Mouse (Mus musculus): ENCODE measurements around the gene Cd99l2. TPM values are rescaled to one million over a fixed set of nuclear protein-coding genes. Genes with fewer than 3 reads are reported as not detected.

The Cd99l2 gene
- polyA plus RNA-seq, 2 experiments, result 7.2 TPM

DNA sequence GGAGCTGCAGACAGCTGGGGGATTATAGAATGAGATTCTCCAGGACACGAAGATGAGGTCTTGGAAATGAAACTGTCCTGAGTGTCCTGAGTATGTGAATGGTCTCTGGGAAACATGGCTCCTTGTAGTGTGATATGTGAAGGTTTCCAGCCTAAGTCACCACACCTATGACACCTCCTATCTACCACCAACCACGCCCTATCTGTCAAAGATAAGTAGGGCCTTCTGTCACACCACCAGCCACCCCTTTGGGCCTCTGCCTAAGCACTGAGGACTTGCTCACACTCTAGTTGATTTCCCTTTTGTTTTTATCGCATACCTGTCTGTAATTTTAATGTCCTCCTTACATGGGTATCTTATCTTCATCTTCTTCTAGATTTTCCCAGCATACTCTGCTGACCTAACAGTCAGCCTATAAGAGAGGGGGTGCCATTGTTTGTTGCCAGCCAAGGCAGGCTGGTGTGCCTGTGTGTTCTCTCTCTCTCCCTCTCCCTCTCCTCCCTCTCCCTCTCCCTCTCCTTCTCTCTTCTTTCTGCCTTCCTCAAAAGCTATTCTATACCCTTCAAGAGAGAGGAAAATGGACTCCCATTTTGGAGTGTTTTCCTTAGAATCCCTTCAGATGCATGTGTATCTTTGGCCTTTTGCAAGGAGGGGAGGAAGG, 18.2 kb downstream of the Cd99l2 start:
- Histone ChIP-seq H3K4me3 (ENCODE audit: insufficient read depth in 1 of 2, low read depth in 2 of 2, low read length in 2 of 2) (peak overlapping the region; percentile 14 to 15; a peak in 2 of 4 replicates), H3K4me1 (replicated peaks; ENCODE audit: control insufficient read depth in 2 of 2, insufficient read depth in 2 of 2, low read length in 1 of 2) (peaks cover 24 to 31% of the 10 kb centered on the region in 2 experiments), H3K27me3 (ENCODE audit: control insufficient read depth, insufficient read depth, low read length) (no peaks in the 10 kb centered on the region), H3K9me3 (ENCODE audit: control insufficient read depth, low read length) (no peaks in the 10 kb centered on the region), H3K36me3 (replicated peaks; ENCODE audit: control insufficient read depth, insufficient read depth, low read depth) (no peaks in the 10 kb centered on the region), H3K4me2 (ENCODE audit: low read depth) (peak overlapping the region; percentile 62), H3K27ac (peak overlapping the region; percentile 84), H3K9ac (replicated peaks) (peak overlapping the region; percentile 31)
- TF ChIP-seq EP300 (IDR thresholded peaks at IDR 0.05; ENCODE audit: low read depth) (peak; percentile 77), CTCF (IDR thresholded peaks at IDR 0.05; ENCODE audit: low read depth) (no peak)
- ATAC-seq (ENCODE audit: insufficient read depth) (peak; percentile 99), DNase-seq (ENCODE audit: low read depth in 3 of 3, low spot score in 3 of 3) (peak; percentile 65 to 70 (median 66))
- WGBS (ENCODE audit: insufficient replicate concordance), result 29% methylated on average over 3 of the region's 3 CpGs

DNA sequence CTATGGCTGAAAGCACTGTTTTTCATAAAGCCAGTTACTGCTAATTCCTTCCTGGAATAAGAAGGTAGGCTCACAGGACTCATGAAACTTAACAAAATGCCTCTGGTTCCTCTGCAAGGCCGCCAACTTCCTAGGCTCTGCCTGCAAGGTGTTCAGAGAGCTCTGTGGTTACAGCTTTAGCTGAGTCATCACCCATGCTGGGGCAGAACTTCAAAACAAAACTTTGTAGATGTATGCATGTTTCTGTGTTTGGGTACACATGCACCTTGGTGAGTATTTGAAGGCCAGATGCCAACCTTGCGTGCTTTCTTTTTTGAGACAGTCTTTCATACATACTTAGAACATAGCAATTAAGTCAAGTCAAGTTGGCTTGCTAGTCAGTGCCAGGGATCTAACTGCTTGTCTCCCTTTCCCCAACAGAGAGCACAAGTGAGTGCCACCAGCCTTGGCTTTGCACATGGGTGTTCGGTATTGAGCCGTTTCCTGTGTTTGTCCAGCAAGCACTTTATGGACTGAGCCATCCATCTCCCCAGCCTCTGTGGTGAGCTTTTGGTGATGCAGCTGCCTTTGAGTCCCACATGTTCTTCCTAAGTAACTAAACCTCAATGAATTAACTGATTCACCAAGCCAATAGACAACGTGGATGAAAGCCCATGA, 23.9 kb downstream of the Cd99l2 start:
- peak; percentile 82 for ATAC-seq (ENCODE audit: insufficient read depth)
- Histone ChIP-seq H3K4me1 (replicated peaks; ENCODE audit: control insufficient read depth in 2 of 2, insufficient read depth in 2 of 2, low read length in 1 of 2) (peaks cover 6 to 24% of the 10 kb centered on the region in 2 experiments), H3K36me3 (replicated peaks; ENCODE audit: control insufficient read depth, insufficient read depth, low read depth) (no peaks in the 10 kb centered on the region), H3K9me3 (ENCODE audit: control insufficient read depth, low read length) (no peaks in the 10 kb centered on the region), H3K4me2 (ENCODE audit: low read depth) (no peak overlapping the region), H3K27ac (peak overlapping the region; percentile 56), H3K9ac (replicated peaks) (no peak overlapping the region), H3K4me3 (ENCODE audit: insufficient read depth in 1 of 2, low read depth in 2 of 2, low read length in 2 of 2) (no peak overlapping the region), H3K27me3 (ENCODE audit: control insufficient read depth, insufficient read depth, low read length) (no peaks in the 10 kb centered on the region)
- DNase-seq (ENCODE audit: low read depth in 3 of 3, low spot score in 3 of 3), result peak in 2 of 3 experiments; percentile 22 to 31
- 42% methylated on average over 5 of the region's 5 CpGs for WGBS (ENCODE audit: insufficient replicate concordance)
- peak; percentile 48 for TF ChIP-seq CTCF (IDR thresholded peaks at IDR 0.05; ENCODE audit: low read depth)
- no peak for TF ChIP-seq EP300 (IDR thresholded peaks at IDR 0.05; ENCODE audit: low read depth)

DNA sequence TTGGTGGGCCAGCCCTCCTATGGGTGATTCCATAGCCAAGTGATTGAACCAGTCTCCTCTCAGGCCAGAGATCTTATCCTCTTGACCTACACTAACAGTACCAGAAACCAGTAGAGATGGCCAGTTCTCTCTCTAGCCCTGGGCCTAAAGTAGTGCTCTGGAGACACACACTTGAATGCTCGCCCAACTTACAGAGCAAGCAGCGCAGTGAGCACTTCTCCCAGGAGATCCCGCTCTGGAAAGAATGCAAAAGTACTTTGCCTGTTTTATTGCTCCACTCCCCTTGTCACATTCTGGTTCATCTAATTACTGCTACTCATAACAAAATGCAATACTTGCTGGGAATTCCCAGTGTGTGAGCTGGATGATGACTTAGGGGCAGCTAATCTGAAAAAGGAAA, 25.2 kb downstream of the Cd99l2 start:
- no peak for TF ChIP-seq EP300 (IDR thresholded peaks at IDR 0.05; ENCODE audit: low read depth)
- no peak for TF ChIP-seq CTCF (IDR thresholded peaks at IDR 0.05; ENCODE audit: low read depth)
- no peak overlapping the region for H3K9ac ChIP-seq (replicated peaks)
- no peaks in the 10 kb centered on the region for H3K27me3 ChIP-seq (ENCODE audit: control insufficient read depth, insufficient read depth, low read length)
- no peaks in the 10 kb centered on the region for H3K36me3 ChIP-seq (replicated peaks; ENCODE audit: control insufficient read depth, insufficient read depth, low read depth)
- no peaks in the 10 kb centered on the region for H3K9me3 ChIP-seq (ENCODE audit: control insufficient read depth, low read length)
- ATAC-seq (ENCODE audit: insufficient read depth) (no peak), DNase-seq (ENCODE audit: low read depth in 3 of 3, low spot score in 3 of 3) (no peak)
- peaks cover 2 to 15% of the 10 kb centered on the region in 2 experiments for H3K4me1 ChIP-seq (replicated peaks; ENCODE audit: control insufficient read depth in 2 of 2, insufficient read depth in 2 of 2, low read length in 1 of 2)
- no peak overlapping the region for H3K27ac ChIP-seq
- no peak overlapping the region for H3K4me3 ChIP-seq (ENCODE audit: insufficient read depth in 1 of 2, low read depth in 2 of 2, low read length in 2 of 2)
- no peak overlapping the region for H3K4me2 ChIP-seq (ENCODE audit: low read depth)
- 82% methylated on average over 3 of the region's 3 CpGs for WGBS (ENCODE audit: insufficient replicate concordance)

GRCm38 (mm10) chrX:71465417-71465816, 27.2 kb downstream of the Cd99l2 start:
- Histone ChIP-seq H3K27ac (no peak overlapping the region), H3K9me3 (ENCODE audit: control insufficient read depth, low read length) (no peaks in the 10 kb centered on the region), H3K4me2 (ENCODE audit: low read depth) (no peak overlapping the region), H3K4me1 (replicated peaks; ENCODE audit: control insufficient read depth in 2 of 2, insufficient read depth in 2 of 2, low read length in 1 of 2) (peaks cover 2 to 15% of the 10 kb centered on the region in 2 experiments), H3K36me3 (replicated peaks; ENCODE audit: control insufficient read depth, insufficient read depth, low read depth) (no peaks in the 10 kb centered on the region), H3K27me3 (ENCODE audit: control insufficient read depth, insufficient read depth, low read length) (no peaks in the 10 kb centered on the region), H3K4me3 (ENCODE audit: insufficient read depth in 1 of 2, low read depth in 2 of 2, low read length in 2 of 2) (no peak overlapping the region), H3K9ac (replicated peaks) (no peak overlapping the region)
- ATAC-seq (ENCODE audit: insufficient read depth) (0 out of 2 replicates have a peak, but pooled peaks have one; percentile 32), DNase-seq (ENCODE audit: low read depth in 3 of 3, low spot score in 3 of 3) (no peak)
- whole genome bisulfite sequencing (ENCODE audit: insufficient replicate concordance), result 86% methylated on average over 1 of the region's 1 CpGs
- TF ChIP-seq EP300 (IDR thresholded peaks at IDR 0.05; ENCODE audit: low read depth) (no peak), CTCF (IDR thresholded peaks at IDR 0.05; ENCODE audit: low read depth) (no peak)

- H3K4me3 ChIP-seq (ENCODE audit: insufficient read depth in 1 of 2, low read depth in 2 of 2, low read length in 2 of 2), result no peak overlapping the region
- 80% methylated on average over 7 of the region's 7 CpGs for WGBS (ENCODE audit: insufficient replicate concordance)
- H3K27ac ChIP-seq, result no peak overlapping the region
- DNase-seq (ENCODE audit: low read depth in 3 of 3, low spot score in 3 of 3) (no peak), ATAC-seq (ENCODE audit: insufficient read depth) (no peak)
- no peak overlapping the region for H3K9ac ChIP-seq (replicated peaks)
- TF ChIP-seq EP300 (IDR thresholded peaks at IDR 0.05; ENCODE audit: low read depth), result no peak
- no peak for TF ChIP-seq CTCF (IDR thresholded peaks at IDR 0.05; ENCODE audit: low read depth)
- no peaks in the 10 kb centered on the region for H3K9me3 ChIP-seq (ENCODE audit: control insufficient read depth, low read length)
- H3K4me1 ChIP-seq (replicated peaks; ENCODE audit: control insufficient read depth in 2 of 2, insufficient read depth in 2 of 2, low read length in 1 of 2), result peaks cover 2 to 15% of the 10 kb centered on the region in 2 experiments
- H3K36me3 ChIP-seq (replicated peaks; ENCODE audit: control insufficient read depth, insufficient read depth, low read depth), result no peaks in the 10 kb centered on the region
- H3K27me3 ChIP-seq (ENCODE audit: control insufficient read depth, insufficient read depth, low read length), result no peaks in the 10 kb centered on the region
- H3K4me2 ChIP-seq (ENCODE audit: low read depth), result no peak overlapping the region
Observed at GRCm38 (mm10) chrX:71464138-71464826, 28.4 kb downstream of the Cd99l2 start.
